Mouse (Mus musculus): ENCODE measurements at regions not wholly inside any gene's neighbourhood (a gene's known extent, or its start where the extent isn't known, plus 50 kb on each side); places are given as distances from the start of the nearest gene placed in this dataset.

DNA sequence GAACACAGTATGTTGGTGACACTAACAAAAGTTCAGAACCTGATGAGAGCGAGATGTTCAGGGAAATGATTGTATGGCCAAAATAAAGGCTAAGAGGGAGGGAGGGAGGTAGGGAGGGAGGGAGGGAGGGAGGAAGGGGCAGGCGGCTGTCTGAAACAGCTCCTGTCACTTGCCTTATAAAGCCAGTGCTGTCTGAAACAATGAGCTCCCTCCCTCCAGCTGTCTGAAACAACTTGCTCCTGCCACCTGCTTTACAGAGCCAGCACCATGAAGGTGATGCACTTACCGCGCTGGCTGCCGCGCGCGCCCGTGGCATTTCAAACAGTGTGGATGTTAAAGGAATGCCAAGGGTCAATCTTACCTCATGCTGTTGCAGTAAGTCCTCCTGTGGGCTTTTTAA is 571.9 kb downstream of the 1700064H15Rik start:
- Histone ChIP-seq H3K79me2 (ENCODE audit: inconsistent target) (no peaks in the 10 kb centered on the region), H3K36me3 (ENCODE audit: inconsistent target) (no peaks in the 10 kb centered on the region), H3K4me3 (ENCODE audit: inconsistent target) (no peak overlapping the region), H3K27ac (no peak overlapping the region)
- 52% methylated on average over 9 of the region's 9 CpGs for WGBS (ENCODE audit: missing documents)

DNA sequence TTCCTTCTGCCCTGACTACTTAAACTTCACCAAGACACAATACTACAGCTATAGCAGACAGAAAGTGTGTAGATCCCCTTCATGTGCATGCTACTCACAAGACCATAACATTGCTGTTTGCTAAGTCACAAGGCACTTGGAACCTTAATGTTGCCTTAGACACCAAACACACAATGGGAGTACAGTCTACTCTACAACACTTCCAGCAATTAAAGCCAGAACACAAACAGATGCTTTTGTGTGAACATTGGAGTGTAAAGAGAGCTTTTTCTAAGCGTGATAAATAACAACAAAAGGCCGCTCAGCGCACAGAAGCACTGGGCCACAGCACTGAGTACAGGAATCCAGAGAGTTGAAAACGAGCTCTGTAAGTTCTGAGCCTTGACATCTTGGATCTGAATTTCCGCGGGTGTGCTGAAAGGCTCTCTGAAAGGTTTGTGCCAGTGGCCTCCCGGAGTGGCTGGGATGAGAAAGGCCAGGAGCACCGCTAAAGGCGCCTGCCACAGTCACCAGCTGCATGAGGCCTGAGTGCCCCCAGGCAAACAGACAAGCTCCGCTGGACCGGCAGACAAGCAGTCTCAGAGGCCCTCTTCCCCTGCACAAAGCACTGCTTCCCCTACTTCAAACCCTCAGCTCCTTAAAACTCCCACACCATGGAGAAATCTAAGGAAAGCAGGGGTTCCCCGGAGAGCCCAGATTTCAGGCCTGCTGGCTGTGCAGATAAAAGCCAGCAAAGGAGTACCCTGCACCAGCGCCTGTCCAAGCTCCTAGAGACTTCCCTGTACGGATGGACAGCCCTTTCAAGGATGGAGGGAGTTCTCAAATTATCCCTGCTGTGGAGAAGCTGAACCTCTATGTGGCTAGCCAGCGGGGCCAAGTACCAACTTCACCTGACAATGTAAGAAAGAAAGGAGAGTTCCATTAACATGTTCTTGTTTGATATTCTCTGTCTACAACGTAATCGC is 568.3 kb downstream of the 1700064H15Rik start:
- WGBS (ENCODE audit: missing documents): 83% methylated on average over 12 of the region's 17 CpGs
- Histone ChIP-seq H3K4me3 (ENCODE audit: inconsistent target) (no peak overlapping the region), H3K36me3 (ENCODE audit: inconsistent target) (no peaks in the 10 kb centered on the region)

DNA sequence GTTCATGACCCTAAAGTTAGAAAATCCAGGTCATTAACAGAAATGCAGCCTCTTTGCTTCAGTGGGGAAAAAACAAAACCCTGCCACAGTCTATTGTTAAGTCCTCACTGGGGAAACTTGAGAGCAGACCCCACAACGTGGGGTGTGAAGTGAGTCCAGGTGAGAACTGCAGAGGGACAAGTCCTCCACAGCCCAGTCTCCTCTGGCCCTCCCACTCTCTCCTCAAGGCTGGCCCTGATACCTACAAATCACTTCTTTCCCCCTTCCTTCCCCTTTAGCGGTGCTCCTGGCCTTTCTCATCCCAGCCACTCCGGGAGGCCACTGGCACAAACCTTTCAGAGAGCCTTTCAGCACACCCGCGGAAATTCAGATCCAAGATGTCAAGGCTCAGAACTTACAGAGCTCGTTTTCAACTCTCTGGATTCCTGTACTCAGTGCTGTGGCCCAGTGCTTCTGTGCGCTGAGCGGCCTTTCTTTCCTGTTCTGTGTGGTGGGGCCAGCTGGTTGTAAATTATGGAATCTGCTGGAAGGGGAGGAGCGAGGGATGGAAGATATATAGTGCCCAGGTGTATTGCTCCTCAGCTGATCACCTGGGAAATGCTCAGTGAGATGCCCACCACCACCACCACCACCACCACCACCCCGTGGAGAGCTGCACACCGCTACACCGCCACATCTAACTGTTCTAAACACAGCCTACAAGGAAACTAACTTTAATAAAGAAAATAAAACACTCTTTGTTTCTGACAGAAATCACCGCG is 566.8 kb downstream of the 1700064H15Rik start:
- H3K79me2 ChIP-seq (ENCODE audit: inconsistent target): no peaks in the 10 kb centered on the region
- 24% methylated on average over 3 of the region's 14 CpGs for WGBS (ENCODE audit: missing documents)
- H3K27ac ChIP-seq: no peak overlapping the region
- H3K36me3 ChIP-seq (ENCODE audit: inconsistent target): no peaks in the 10 kb centered on the region
- H3K4me3 ChIP-seq (ENCODE audit: inconsistent target): no peak overlapping the region

More for the DNA sequence above, 568.3 kb downstream of the 1700064H15Rik start:
- Histone ChIP-seq H3K27ac (no peak overlapping the region), H3K79me2 (ENCODE audit: inconsistent target) (no peaks in the 10 kb centered on the region)

DNA sequence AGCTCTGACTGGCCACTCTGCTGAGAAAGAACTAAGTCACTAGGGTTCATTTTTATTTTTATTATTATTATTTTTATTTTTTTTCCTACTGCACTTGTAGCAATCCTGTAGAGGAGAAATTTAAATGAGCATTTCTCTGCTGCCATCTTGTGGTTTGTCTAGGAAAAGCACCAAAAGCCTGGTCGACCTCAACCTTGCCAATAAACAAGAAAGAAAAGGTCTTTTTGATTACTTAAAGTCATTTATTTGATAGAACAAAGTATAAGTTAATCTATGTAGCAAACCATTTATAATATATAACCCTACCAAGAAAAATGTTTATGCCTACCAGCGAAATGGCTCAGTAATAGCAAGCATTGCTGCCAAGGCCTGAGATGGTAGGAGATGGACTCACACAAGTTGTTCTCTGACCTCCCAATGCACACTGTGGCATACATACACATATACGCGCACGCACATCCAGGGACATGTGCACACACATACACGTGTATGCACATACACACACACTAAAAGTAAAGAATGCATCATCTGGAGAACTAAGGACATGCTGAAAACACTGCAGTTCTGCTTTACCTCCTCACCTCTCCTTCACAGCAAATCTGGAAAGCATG is 566.1 kb downstream of the 1700064H15Rik start:
- Histone ChIP-seq H3K79me2 (ENCODE audit: inconsistent target) (no peaks in the 10 kb centered on the region), H3K27ac (no peak overlapping the region), H3K4me3 (ENCODE audit: inconsistent target) (no peak overlapping the region), H3K36me3 (ENCODE audit: inconsistent target) (no peaks in the 10 kb centered on the region)
- WGBS (ENCODE audit: missing documents): 44% methylated on average over 6 of the region's 6 CpGs

DNA sequence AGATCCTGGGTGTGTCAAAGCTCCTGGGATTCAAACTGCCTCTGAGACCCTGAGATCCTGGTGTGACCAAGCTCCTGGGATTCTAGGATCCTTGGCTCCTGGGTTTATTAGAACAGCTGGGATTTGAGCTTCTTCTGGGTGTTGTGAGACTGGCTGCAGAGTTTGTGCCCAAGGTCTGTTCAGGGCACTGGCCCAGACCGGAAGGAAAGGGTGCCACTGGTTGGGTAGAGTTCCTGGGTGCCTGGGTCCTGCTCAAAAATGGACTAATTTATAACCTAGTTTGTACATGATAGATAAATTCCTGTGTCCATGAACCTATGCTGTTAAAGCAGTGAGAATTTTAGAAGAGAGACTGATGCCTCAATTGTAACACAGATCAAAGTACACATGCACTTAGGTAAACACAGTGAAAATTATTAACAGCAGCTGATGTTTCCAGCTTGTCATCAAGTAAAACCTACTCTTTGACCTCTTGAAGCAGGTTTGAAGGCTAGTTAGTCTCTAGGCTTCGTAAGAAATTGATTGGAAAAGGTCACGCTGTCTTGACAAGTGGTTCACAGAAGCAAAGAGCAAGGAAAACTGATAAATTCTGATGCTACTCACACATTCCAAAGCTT is 561.2 kb downstream of the 1700064H15Rik start:
- WGBS (ENCODE audit: missing documents): 98% methylated on average over 3 of the region's 3 CpGs
- no peak overlapping the region for H3K27ac ChIP-seq
- H3K79me2 ChIP-seq (ENCODE audit: inconsistent target): no peaks in the 10 kb centered on the region

More for the DNA sequence above, 561.2 kb downstream of the 1700064H15Rik start:
- no peaks in the 10 kb centered on the region for H3K36me3 ChIP-seq (ENCODE audit: inconsistent target)
- no peak overlapping the region for H3K4me3 ChIP-seq (ENCODE audit: inconsistent target)

Measured in macrophage (primary cell).